Mouse (Mus musculus): ENCODE data around the gene Stat6. TPM values are rescaled to one million over a fixed set of nuclear protein-coding genes. Genes with fewer than 3 reads are reported as not detected.

Gene Stat6
- 14.3 and 15.6 TPM in 2 replicates for polyA plus RNA-seq (2015; fragmentation: Nextera tagmentation; extraction: Ambion mirVana)

DNA sequence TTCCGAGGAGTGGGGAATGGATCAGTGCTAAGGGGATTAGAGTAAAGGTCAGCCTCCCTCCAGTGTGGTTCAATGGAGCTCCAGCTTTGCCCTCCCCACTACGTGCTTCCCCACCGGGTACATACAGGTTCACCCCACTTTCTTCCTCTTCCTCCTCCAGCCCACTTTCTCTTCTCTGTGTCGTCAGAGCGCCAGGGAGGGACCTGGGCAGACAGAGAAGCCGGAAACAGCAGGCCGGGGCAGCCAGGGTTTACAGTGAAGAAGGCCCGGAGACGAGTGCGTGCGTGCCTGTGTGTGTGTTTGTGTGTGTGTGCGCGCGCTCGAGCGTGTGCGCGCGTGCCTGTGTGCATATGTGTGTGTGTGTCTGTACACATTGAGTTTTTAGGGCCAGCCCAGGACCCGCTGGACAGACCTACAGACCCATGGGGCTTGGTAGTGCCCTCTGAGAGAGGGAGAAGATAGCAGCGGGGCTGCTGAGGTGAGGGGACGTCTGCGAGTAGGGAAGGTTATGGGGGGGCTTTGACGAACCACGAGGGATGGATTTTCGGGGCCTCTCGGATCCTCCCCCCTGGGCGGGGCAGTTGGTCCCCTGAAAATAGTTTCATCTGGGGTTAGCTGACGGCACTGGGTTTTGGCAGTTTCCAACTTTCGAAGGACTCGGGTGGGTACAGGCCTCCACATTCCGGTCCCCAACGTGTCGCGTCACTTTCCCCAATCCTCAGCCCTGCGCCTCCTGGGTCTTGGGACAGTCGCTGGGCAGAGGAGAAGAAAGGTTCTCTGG, at the start of gene Stat6:
TSS of gene Stat6 (plus strand) at position 215 of the 781 bp plus-strand sequence.
- Histone ChIP-seq H3K9me3 (replicated peaks) (no peaks in the 10 kb centered on the region), H3K9ac (peak within 1 kb of the TSS; percentile 73), H3K27ac (replicated peaks) (peak within 1 kb of the TSS; percentile 89), H3K4me3 (replicated peaks) (peak within 1 kb of the TSS; percentile 68), H3K4me1 (replicated peaks) (peaks cover 35% of the 10 kb centered on the region), H3K27me3 (peaks cover 8% of the 10 kb centered on the region), H3K4me2 (peak within 1 kb of the TSS; percentile 93), H3K36me3 (replicated peaks) (peaks cover 11% of the 10 kb centered on the region)
- peak; percentile 71 for ATAC-seq (ENCODE audit: insufficient read depth)
- WGBS (ENCODE audit: insufficient replicate concordance) = 1% methylated on average over 37 of the region's 37 CpGs

DNA sequence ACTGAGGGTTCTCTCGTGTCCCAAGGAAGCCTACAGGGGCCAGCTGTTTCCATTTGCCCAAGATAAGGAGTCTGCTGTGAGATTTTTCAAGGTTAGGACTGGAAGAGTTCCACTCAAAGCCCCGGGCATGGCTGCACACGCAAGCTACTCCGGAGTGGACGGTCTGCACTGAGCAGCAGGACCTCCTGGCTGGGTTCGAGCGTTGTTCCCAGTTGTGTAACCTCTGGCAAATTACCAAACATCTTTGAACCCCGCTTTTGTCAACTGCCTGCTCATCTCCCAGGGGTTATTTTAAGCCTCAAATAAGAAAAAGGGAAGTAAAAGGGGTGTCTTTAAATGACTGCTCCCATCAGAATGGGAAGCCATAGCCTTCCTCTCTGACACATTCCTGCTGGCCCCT, 48.4 kb upstream of the Stat6 start:
- Histone ChIP-seq H3K27ac (replicated peaks) (0 out of 2 replicates have a peak overlapping the region, but pooled peaks have one; percentile 42), H3K27me3 (no peaks in the 10 kb centered on the region), H3K4me2 (no peak overlapping the region), H3K4me3 (replicated peaks) (no peak overlapping the region), H3K36me3 (replicated peaks) (peaks cover 30% of the 10 kb centered on the region), H3K9ac (no peak overlapping the region), H3K9me3 (replicated peaks) (no peaks in the 10 kb centered on the region), H3K4me1 (replicated peaks) (peaks cover 54% of the 10 kb centered on the region)
- no peak for ATAC-seq (ENCODE audit: insufficient read depth)
- WGBS (ENCODE audit: insufficient replicate concordance) = 13% methylated on average over 8 of the region's 8 CpGs

- no peak overlapping the region for H3K4me2 ChIP-seq
- no peak for ATAC-seq (ENCODE audit: insufficient read depth)
- no peak overlapping the region for H3K9ac ChIP-seq
- peak overlapping the region; percentile 42 for H3K27ac ChIP-seq (replicated peaks)
- H3K27me3 ChIP-seq = no peaks in the 10 kb centered on the region
- H3K9me3 ChIP-seq (replicated peaks) = no peaks in the 10 kb centered on the region
- no peak overlapping the region for H3K4me3 ChIP-seq (replicated peaks)
- H3K4me1 ChIP-seq (replicated peaks) = peaks cover 59% of the 10 kb centered on the region
- H3K36me3 ChIP-seq (replicated peaks) = peaks cover 24% of the 10 kb centered on the region
- 68% methylated on average over 30 of the region's 30 CpGs for WGBS (ENCODE audit: insufficient replicate concordance)
Observed at GRCm38 (mm10) chr10:127594930-127595715, 47.7 kb upstream of the Stat6 start.

DNA sequence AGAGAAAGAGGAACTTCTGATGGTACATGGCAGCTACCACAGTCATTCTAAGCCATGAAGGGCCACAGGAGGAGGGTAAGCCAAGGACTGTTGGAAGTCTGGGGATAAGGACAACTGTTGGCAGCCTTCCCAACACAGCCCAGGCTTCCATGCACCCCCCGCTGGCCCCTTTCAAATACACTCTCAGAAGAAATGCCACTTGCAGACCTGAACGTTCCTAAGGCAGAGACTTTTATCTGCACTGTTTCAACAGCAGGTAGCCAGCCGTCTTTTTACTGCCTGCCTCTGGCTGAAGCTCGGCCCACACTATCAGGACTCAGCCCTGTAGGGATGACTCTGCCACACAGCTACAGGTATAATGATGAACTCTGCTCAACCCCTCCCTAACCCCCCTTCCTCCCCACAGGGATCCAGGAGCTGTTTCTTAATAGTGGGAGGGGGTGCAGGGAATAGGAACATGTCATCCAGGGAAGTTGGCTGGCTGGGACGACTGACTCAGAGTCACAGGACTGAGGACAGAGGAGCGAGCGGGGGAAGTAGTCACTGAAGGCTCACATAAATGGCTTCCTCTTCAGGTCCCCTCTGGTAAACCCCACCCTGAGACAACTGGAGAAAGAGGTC, 46.4 kb upstream of the Stat6 start:
- Histone ChIP-seq H3K36me3 (replicated peaks) (peaks cover 20% of the 10 kb centered on the region), H3K9ac (no peak overlapping the region), H3K27ac (replicated peaks) (peak overlapping the region; percentile 26), H3K4me3 (replicated peaks) (no peak overlapping the region), H3K4me1 (replicated peaks) (peaks cover 68% of the 10 kb centered on the region), H3K4me2 (no peak overlapping the region), H3K27me3 (no peaks in the 10 kb centered on the region), H3K9me3 (replicated peaks) (no peaks in the 10 kb centered on the region)
- ATAC-seq (ENCODE audit: insufficient read depth) = peak; percentile 9; the same call in 1 of the 2 replicates
- 30% methylated on average over 7 of the region's 7 CpGs for WGBS (ENCODE audit: insufficient replicate concordance)

- 63% methylated on average over 5 of the region's 5 CpGs for WGBS (ENCODE audit: insufficient replicate concordance)
- H3K4me2 ChIP-seq = no peak overlapping the region
- H3K27ac ChIP-seq (replicated peaks) = peak overlapping the region; percentile 26; the same call in 1 of the 2 replicates
- no peaks in the 10 kb centered on the region for H3K9me3 ChIP-seq (replicated peaks)
- no peak for ATAC-seq (ENCODE audit: insufficient read depth)
- no peak overlapping the region for H3K9ac ChIP-seq
- no peak overlapping the region for H3K4me3 ChIP-seq (replicated peaks)
- H3K27me3 ChIP-seq = no peaks in the 10 kb centered on the region
- H3K4me1 ChIP-seq (replicated peaks) = peaks cover 68% of the 10 kb centered on the region
- peaks cover 19% of the 10 kb centered on the region; the same call in 1 of the 2 replicates for H3K36me3 ChIP-seq (replicated peaks)
Observed at GRCm38 (mm10) chr10:127597311-127597901, 45.4 kb upstream of the Stat6 start.

GRCm38 (mm10) chr10:127598607-127599006, 44.2 kb upstream of the Stat6 start:
- WGBS (ENCODE audit: insufficient replicate concordance) = 59% methylated on average over 8 of the region's 8 CpGs
- no peak overlapping the region for H3K27ac ChIP-seq (replicated peaks)

GRCm38 (mm10) chr10:127599252-127599651, 43.5 kb upstream of the Stat6 start:
- no peak for ATAC-seq (ENCODE audit: insufficient read depth)
- Histone ChIP-seq H3K4me2 (no peak overlapping the region), H3K27me3 (peaks cover 13% of the 10 kb centered on the region; the same call in 1 of the 2 replicates), H3K4me3 (replicated peaks) (no peak overlapping the region), H3K27ac (replicated peaks) (peak overlapping the region; percentile 46), H3K9ac (no peak overlapping the region), H3K9me3 (replicated peaks) (no peaks in the 10 kb centered on the region), H3K36me3 (replicated peaks) (peaks cover 7% of the 10 kb centered on the region; the same call in 1 of the 2 replicates), H3K4me1 (replicated peaks) (peaks cover 80% of the 10 kb centered on the region)
- WGBS (ENCODE audit: insufficient replicate concordance) = 64% methylated on average over 11 of the region's 11 CpGs

More at GRCm38 (mm10) chr10:127598607-127599006, 44.2 kb upstream of the Stat6 start:
- peaks cover 11% of the 10 kb centered on the region; the same call in 1 of the 2 replicates for H3K36me3 ChIP-seq (replicated peaks)
- ATAC-seq (ENCODE audit: insufficient read depth) = no peak
- no peak overlapping the region for H3K4me2 ChIP-seq
- peaks cover 76% of the 10 kb centered on the region for H3K4me1 ChIP-seq (replicated peaks)
- no peak overlapping the region for H3K4me3 ChIP-seq (replicated peaks)
- H3K9ac ChIP-seq = no peak overlapping the region
- no peaks in the 10 kb centered on the region for H3K9me3 ChIP-seq (replicated peaks)
- peaks cover 6% of the 10 kb centered on the region; the same call in 1 of the 2 replicates for H3K27me3 ChIP-seq

DNA sequence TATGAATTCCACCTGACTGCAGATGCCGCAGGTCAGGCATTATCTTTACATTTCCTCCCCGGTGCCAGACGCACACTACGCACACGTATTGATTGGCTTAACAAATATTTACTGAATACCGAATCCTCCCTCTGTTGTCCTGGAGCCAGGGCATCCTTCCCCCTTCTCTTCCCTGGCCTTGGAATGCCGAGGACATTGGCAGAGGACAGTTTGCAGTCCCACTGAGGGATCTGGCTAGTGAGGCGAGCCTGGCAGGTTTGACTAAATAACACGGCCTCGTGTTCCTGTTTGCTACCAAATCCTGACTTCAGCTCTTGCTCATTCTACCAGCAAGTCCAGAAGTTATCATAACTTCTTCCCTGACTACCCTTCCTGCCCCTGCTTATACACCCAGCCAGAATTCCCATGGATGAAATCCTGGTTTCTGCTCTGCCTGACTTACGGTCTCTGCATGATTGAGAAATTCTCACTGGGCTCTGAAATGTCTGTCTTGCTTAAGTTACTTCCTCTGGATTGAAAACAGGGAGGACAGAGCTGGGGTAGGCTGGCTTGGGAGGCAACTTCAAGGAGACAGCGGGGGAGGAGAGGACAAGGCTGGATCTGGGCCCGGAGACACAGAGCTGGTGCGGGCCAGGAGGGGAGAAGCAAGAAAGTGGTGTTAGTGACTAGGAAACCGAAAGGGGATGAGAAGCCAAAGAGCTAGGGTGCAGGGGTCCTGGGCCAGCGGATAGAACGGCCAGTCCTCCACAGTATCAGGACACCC, 42.8 kb upstream of the Stat6 start:
- Histone ChIP-seq H3K4me2 (no peak overlapping the region; the same call in 1 of the 2 replicates), H3K36me3 (replicated peaks) (peaks cover 7% of the 10 kb centered on the region; the same call in 1 of the 2 replicates)

GRCm38 (mm10) chr10:127602194-127602593, 40.6 kb upstream of the Stat6 start:
- Histone ChIP-seq H3K4me1 (replicated peaks) (peaks cover 67% of the 10 kb centered on the region), H3K36me3 (replicated peaks) (0 out of 2 replicates have a peak, but pooled peaks cover 15% of the 10 kb centered on the region), H3K27me3 (peaks cover 13% of the 10 kb centered on the region; the same call in 1 of the 2 replicates), H3K9ac (no peak overlapping the region), H3K4me3 (replicated peaks) (no peak overlapping the region), H3K9me3 (replicated peaks) (no peaks in the 10 kb centered on the region), H3K27ac (replicated peaks) (no peak overlapping the region), H3K4me2 (no peak overlapping the region)
- WGBS (ENCODE audit: insufficient replicate concordance) = 78% methylated on average over 6 of the region's 6 CpGs
- no peak for ATAC-seq (ENCODE audit: insufficient read depth)

More for the DNA sequence above, 42.8 kb upstream of the Stat6 start:
- no peak overlapping the region for H3K9ac ChIP-seq
- H3K4me1 ChIP-seq (replicated peaks) = peaks cover 80% of the 10 kb centered on the region
- no peaks in the 10 kb centered on the region for H3K9me3 ChIP-seq (replicated peaks)
- peak overlapping the region; percentile 46 for H3K27ac ChIP-seq (replicated peaks)
- H3K27me3 ChIP-seq = peaks cover 13% of the 10 kb centered on the region; the same call in 1 of the 2 replicates
- H3K4me3 ChIP-seq (replicated peaks) = no peak overlapping the region
- ATAC-seq (ENCODE audit: insufficient read depth) = 0 out of 2 replicates have a peak, but pooled peaks have one; percentile 3
- 48% methylated on average over 17 of the region's 17 CpGs for WGBS (ENCODE audit: insufficient replicate concordance)

All from liver, embryonic 15.5 days (tissue).